8 mouse cellular contexts compared by ENCODE assay signal in the genomic region with DNA sequence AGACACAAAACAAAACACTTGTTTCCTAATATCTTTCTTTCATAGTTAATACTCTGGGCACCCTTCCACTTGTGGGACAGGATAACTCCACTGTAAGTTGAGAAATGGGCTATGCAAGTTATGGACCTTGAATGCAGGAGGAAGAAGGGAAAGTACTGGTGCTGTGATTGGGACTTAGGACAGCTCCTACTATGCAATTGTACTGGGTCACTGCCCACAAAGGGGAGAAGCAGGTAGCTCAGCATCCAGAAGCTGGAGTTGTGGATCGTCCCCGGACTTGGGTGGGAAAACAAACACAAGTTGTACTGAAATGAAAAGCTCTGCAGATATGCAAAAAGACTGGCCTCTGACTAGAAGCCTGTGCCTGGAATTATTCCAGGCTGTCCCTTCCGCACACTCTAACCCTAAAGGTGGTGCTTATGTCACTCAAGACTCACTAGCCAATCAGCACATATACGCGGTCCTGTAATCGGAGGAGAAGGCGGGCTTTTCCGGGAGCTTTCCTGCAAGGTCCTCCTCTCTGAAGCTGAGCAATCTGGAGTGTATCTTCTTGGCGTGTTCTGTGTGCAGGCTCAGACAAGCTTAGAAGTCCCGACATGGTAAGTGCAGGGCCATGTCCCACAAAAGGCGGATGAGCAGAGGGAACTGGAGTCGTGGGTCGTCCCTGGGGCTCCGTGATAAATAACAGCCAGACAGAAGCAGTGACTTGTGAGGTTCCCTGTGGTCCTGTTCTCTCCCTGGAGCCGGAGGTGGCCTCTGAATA. TPM values are rescaled to one million over a fixed set of nuclear protein-coding genes. Genes with fewer than 3 reads are reported as not detected.
A peak's percentile ranks its signal among the peaks of the same experiment; 100 is the strongest.
DNase-seq lines count a peak whose midpoint lies in the region; ATAC-seq and TF ChIP-seq lines count a peak whose summit lies in the region.
"Not testable (repeated sequence)": the region's sequence is repeated elsewhere in the genome, so short reads cannot be mapped to it uniquely, and the experiment has no call there.

Gene Zfp937, plus strand, starts transcription at position 474 of the 763 bp plus-strand sequence.

- not testable (repeated sequence) for H3K36me3 ChIP-seq in C2C12 (ENCODE audit: control insufficient read depth, insufficient read depth); forebrain, embryonic 14.5 days (ENCODE audit: control insufficient read depth, insufficient read depth, low read length); heart, postnatal 0 days (replicated peaks; ENCODE audit: control insufficient read depth, insufficient read depth, low read length); liver, embryonic 12.5 days; stomach, embryonic 15.5 days

- H3K27me3 ChIP-seq in C2C12 (ENCODE audit: control insufficient read depth, insufficient read depth, insufficient read length); forebrain, embryonic 14.5 days (replicated peaks; ENCODE audit: control insufficient read depth, insufficient read depth, low read length); heart, postnatal 0 days (ENCODE audit: control insufficient read depth, insufficient read depth, low read length); liver, embryonic 12.5 days (replicated peaks); stomach, embryonic 15.5 days (replicated peaks): not testable (repeated sequence)

- peak within 1 kb of the TSS; percentile 56 for H3K9ac ChIP-seq in forebrain, embryonic 14.5 days (ENCODE audit: low read length)
- not testable (repeated sequence) for H3K9ac ChIP-seq in heart, postnatal 0 days (replicated peaks; ENCODE audit: low read depth, low read length); liver, embryonic 12.5 days; stomach, embryonic 15.5 days

- H3K9me3 ChIP-seq in forebrain, embryonic 14.5 days (replicated peaks; ENCODE audit: control insufficient read depth, low read length); heart, postnatal 0 days (replicated peaks; ENCODE audit: control insufficient read depth, low read length); liver, embryonic 12.5 days (replicated peaks); stomach, embryonic 15.5 days: not testable (repeated sequence)

- peak within 1 kb of the TSS; percentile 44 for H3K4me2 ChIP-seq in forebrain, embryonic 14.5 days (ENCODE audit: low read length)
- H3K4me2 ChIP-seq in heart, postnatal 0 days (ENCODE audit: low read depth, low read length): peak within 1 kb of the TSS; percentile 45
- peak within 1 kb of the TSS; percentile 53 for H3K4me2 ChIP-seq in liver, embryonic 12.5 days
- H3K4me2 ChIP-seq in stomach, embryonic 15.5 days: peak within 1 kb of the TSS; percentile 51

- not testable (repeated sequence) for H3K27ac ChIP-seq in forebrain, embryonic 14.5 days (ENCODE audit: low read depth, low read length); heart, postnatal 0 days (ENCODE audit: low read depth); liver, embryonic 12.5 days
- H3K27ac ChIP-seq in stomach, embryonic 15.5 days: 0 out of 2 replicates have a peak within 1 kb of the TSS, but pooled peaks have one; percentile 51

- ATAC-seq in cerebellum, adult (ENCODE audit: insufficient number of reproducible peaks, low FRiP score, low TSS enrichment): peak; percentile 100
- peak; percentile 100 for ATAC-seq in forebrain, embryonic 14.5 days
- peak; percentile 99 for ATAC-seq in heart, postnatal 0 days (ENCODE audit: insufficient read depth, low read depth)
- ATAC-seq in liver, embryonic 12.5 days: peak; percentile 98
- ATAC-seq in stomach, embryonic 15.5 days (ENCODE audit: insufficient read depth, low FRiP score, low read depth): peak; percentile 99

- not testable (repeated sequence) for H3K4me1 ChIP-seq in forebrain, embryonic 14.5 days (ENCODE audit: control insufficient read depth, insufficient read depth, low read length); heart, postnatal 0 days (ENCODE audit: control insufficient read depth, insufficient read depth); liver, embryonic 12.5 days; stomach, embryonic 15.5 days

- H3K79me2 ChIP-seq in C2C12 (ENCODE audit: control insufficient read depth, insufficient read depth): not testable (repeated sequence)

- DNase-seq in forebrain, embryonic 14.5 days (ENCODE audit: low spot score): peak; percentile 52
- peak; percentile 8 for DNase-seq in heart, postnatal 0 days (ENCODE audit: low spot score)
- peak; percentile 86 to 91 for DNase-seq in kidney, postnatal 25 days
- peak; percentile 14 for DNase-seq in naive thymus-derived CD4-positive, alpha-beta T cell, adult 2 months (ENCODE audit: low read depth)

- TF ChIP-seq EP300 in heart, postnatal 0 days (IDR thresholded peaks at IDR 0.05; ENCODE audit: low read depth): not testable (repeated sequence)

- WGBS in forebrain, embryonic 14.5 days: 2% methylated on average over 15 of the region's 15 CpGs
- WGBS in heart, postnatal 0 days: 1% methylated on average over 15 of the region's 15 CpGs
- 4% methylated on average over 15 of the region's 15 CpGs for WGBS in liver, embryonic 12.5 days (ENCODE audit: insufficient replicate concordance)
- 1% methylated on average over 15 of the region's 15 CpGs for WGBS in stomach, embryonic 15.5 days

- peak within 1 kb of the TSS; percentile 39 for H3K4me3 ChIP-seq in C2C12 (ENCODE audit: insufficient read depth, poor library complexity, severe bottlenecking)
- H3K4me3 ChIP-seq in forebrain, embryonic 14.5 days (ENCODE audit: low read depth, low read length): peak within 1 kb of the TSS; percentile 32
- peak within 1 kb of the TSS; percentile 41 for H3K4me3 ChIP-seq in heart, postnatal 0 days (ENCODE audit: low read depth, low read length)
- H3K4me3 ChIP-seq in liver, embryonic 12.5 days: peak within 1 kb of the TSS; percentile 45
- peak within 1 kb of the TSS; percentile 44 for H3K4me3 ChIP-seq in stomach, embryonic 15.5 days (replicated peaks)

- H3ac ChIP-seq in C2C12 (ENCODE audit: control insufficient read depth, insufficient read length, low read depth): not testable (repeated sequence)

- not testable (repeated sequence) for TF ChIP-seq CTCF in C2C12 (IDR thresholded peaks at IDR 0.05; ENCODE audit: control insufficient read depth, insufficient read depth, insufficient read length); heart, postnatal 0 days (IDR thresholded peaks at IDR 0.05; ENCODE audit: low read depth)

- not testable (repeated sequence) for H3K79me3 ChIP-seq in C2C12 (ENCODE audit: low read depth)

RNA-seq across cellular contexts. Expression of gene Zfp937, which starts in this region (rescaled TPM):
- polyA plus RNA-seq in C2C12 (2012; fragmentation: generic; extraction: Trizol): 0.74 TPM
- polyA plus RNA-seq in forebrain, embryonic 14.5 days (2014; fragmentation: Nextera tagmentation; extraction: Ambion mirVana): 8.9 and 10.7 TPM in 2 replicates
- 0.04 and 1.4 TPM in 2 replicates for total RNA-seq in heart, postnatal 0 days (2014; rRNA removed; ENCODE audit: low replicate concordance)
- 1.9 and 2.6 TPM in 2 replicates for polyA plus RNA-seq in heart, postnatal 0 days (2015; fragmentation: Nextera tagmentation; extraction: Ambion mirVana)
- polyA plus RNA-seq in liver, embryonic 12.5 days (2016; fragmentation: Nextera tagmentation; extraction: Ambion mirVana): 1.7 and 1.8 TPM in 2 replicates
- polyA plus RNA-seq in stomach, embryonic 15.5 days (2015; fragmentation: Nextera tagmentation; extraction: Ambion mirVana): 9.4 and 9.8 TPM in 2 replicates

Comparison
In these comparisons a context has a peak if more than half of its experiments do, and no peak if none do; other contexts are left out.
1. DNase-seq: peak in every context shown above with its lines; median percentile 88 in kidney, postnatal 25 days; 52 in forebrain, embryonic 14.5 days; 14 in naive thymus-derived CD4-positive, alpha-beta T cell, adult 2 months; 8 in heart, postnatal 0 days.